Mouse (Mus musculus) granulocyte monocyte progenitor cell, adult 5-6 weeks (primary cell): ENCODE data around the gene Tcaf3. TPM values are rescaled to one million over a fixed set of nuclear protein-coding genes. Genes with fewer than 3 reads are reported as not detected.

ENCODE experiments used
- ATAC-seq: replicated peaks from 2 replicates; pipeline ENCODE4 v1.8.0; 2016; ENCODE audit warnings: mild to moderate bottlenecking, moderate TSS enrichment, inconsistent platforms; ENCODE audit not compliant: poor library complexity, severe bottlenecking
- total RNA-seq, 2 experiments: library from RNA; stranded (forward) in 1 of 2; stranded (reverse) in 1 of 2; fragments of 200-712, 200-1000 nt in 1 of 2; fragments of >200 nt in 1 of 2; fragmentation: Nextera tagmentation in 1 of 2; gene quantifications; 2 replicates each; pipeline ENCODE4 v1.2.3; 2014 to 2017

The Tcaf3 gene
- not detected in 2 replicates for total RNA-seq (2014; fragmentation: Nextera tagmentation)
- not detected in 2 replicates for total RNA-seq (2017)

GRCm38 (mm10) chr6:42597592-42597991, at the start of gene Tcaf3:
Tcaf3 (minus strand) TSS chr6:42597692.
- no peak for ATAC-seq

GRCm38 (mm10) chr6:42644912-42645549, 47.5 kb upstream of the Tcaf3 start, which contains the start of gene Tcaf2:
Tcaf2 (minus strand) TSS chr6:42645254.
- peak; percentile 96 for ATAC-seq

GRCm38 (mm10) chr6:42634393-42634792, 36.9 kb upstream of the Tcaf3 start:
- peak; percentile 59; the same call in 1 of the 2 replicates for ATAC-seq

- ATAC-seq, result no peak
Measured at GRCm38 (mm10) chr6:42631395-42631794, 33.9 kb upstream of the Tcaf3 start.

- no peak for ATAC-seq
Measured at GRCm38 (mm10) chr6:42616904-42617303, 19.4 kb upstream of the Tcaf3 start.

GRCm38 (mm10) chr6:42612218-42612617, 14.7 kb upstream of the Tcaf3 start:
- peak; percentile 70; the same call in 1 of the 2 replicates for ATAC-seq

GRCm38 (mm10) chr6:42610954-42611522, 13.5 kb upstream of the Tcaf3 start:
- no peak for ATAC-seq

- no peak for ATAC-seq
Measured at GRCm38 (mm10) chr6:42593138-42593882, 4.2 kb downstream of the Tcaf3 start.

GRCm38 (mm10) chr6:42586569-42586968, 10.9 kb downstream of the Tcaf3 start:
- no peak for ATAC-seq

- ATAC-seq, result peak; percentile 81
Measured at GRCm38 (mm10) chr6:42583488-42583872, 14.0 kb downstream of the Tcaf3 start.

GRCm38 (mm10) chr6:42582741-42583487, 14.6 kb downstream of the Tcaf3 start:
- no peak for ATAC-seq

GRCm38 (mm10) chr6:42578678-42579077, 18.8 kb downstream of the Tcaf3 start:
- ATAC-seq, result no peak

GRCm38 (mm10) chr6:42577433-42577832, 20.1 kb downstream of the Tcaf3 start:
- ATAC-seq, result no peak

GRCm38 (mm10) chr6:42568205-42568604, 29.3 kb downstream of the Tcaf3 start:
- ATAC-seq, result no peak

GRCm38 (mm10) chr6:42566076-42566598, 31.4 kb downstream of the Tcaf3 start:
- ATAC-seq, result no peak

- ATAC-seq, result no peak
Measured at GRCm38 (mm10) chr6:42562280-42562679, 35.2 kb downstream of the Tcaf3 start.

GRCm38 (mm10) chr6:42560885-42561284, 36.6 kb downstream of the Tcaf3 start:
- ATAC-seq, result no peak

- ATAC-seq, result no peak
Measured at GRCm38 (mm10) chr6:42558641-42559040, 38.9 kb downstream of the Tcaf3 start.

GRCm38 (mm10) chr6:42547461-42547860, 50.0 kb downstream of the Tcaf3 start, which contains the start of gene Olfr455:
Olfr455 (minus strand) TSS chr6:42547587.
- ATAC-seq, result no peak

GRCm38 (mm10) chr6:42546180-42546579, 51.3 kb downstream of the Tcaf3 start:
- ATAC-seq, result no peak
